Mouse (Mus musculus): ENCODE data around the gene Ewsr1. TPM values are rescaled to one million over a fixed set of nuclear protein-coding genes. Genes with fewer than 3 reads are reported as not detected.
A peak's percentile ranks its signal among the peaks of the same experiment; 100 is the strongest.

Ewsr1 gene
- polyA plus RNA-seq, 1 experiment from 2014 or later: 823 TPM

DNA sequence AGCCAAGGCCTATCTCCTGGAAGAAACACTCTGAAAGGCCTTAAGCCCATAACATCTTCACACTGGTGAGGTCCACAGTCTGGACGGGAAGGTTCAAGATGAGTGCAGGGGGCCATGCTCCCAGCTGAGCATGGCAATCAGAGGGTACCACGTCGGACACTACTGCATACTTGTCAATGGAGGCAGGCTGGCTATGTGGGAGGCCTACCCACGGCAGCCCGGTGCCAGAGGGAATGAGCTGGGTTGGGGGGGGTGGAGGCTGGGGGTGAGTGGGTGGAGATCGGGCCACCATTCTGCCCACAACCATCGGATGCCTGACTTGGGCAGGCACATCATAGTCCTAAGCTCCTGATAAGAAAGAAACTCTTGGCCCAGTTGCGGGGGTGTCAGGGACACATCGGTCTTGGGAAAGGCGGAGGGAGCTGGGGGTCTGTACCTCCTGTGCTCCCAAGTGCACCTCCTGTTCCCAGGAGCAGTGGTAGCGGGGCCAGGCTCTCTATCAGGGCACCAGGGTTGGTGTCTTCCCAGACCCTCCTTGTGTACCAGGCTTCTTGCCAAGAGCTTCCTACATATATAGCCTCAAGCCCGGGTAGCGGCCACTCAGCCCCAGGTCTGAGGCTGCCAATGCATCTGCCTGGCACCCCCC, 36.1 kb downstream of the Ewsr1 start:
- Histone ChIP-seq H3K4me1 (peaks cover 59% of the 10 kb centered on the region), H3K4me3 (no peak overlapping the region), H3K36me3 (peaks cover 3% of the 10 kb centered on the region; the same call in 1 of the 2 replicates), H3K4me2 (replicated peaks) (no peak overlapping the region), H3K9ac (peak overlapping the region; percentile 19; the same call in 1 of the 2 replicates), H3K27me3 (peaks cover 69% of the 10 kb centered on the region), H3K9me3 (replicated peaks) (no peaks in the 10 kb centered on the region), H3K27ac (no peak overlapping the region)
- ATAC-seq (ENCODE audit: low FRiP score): no peak
- 63% methylated on average over 13 of the region's 13 CpGs for WGBS

DNA sequence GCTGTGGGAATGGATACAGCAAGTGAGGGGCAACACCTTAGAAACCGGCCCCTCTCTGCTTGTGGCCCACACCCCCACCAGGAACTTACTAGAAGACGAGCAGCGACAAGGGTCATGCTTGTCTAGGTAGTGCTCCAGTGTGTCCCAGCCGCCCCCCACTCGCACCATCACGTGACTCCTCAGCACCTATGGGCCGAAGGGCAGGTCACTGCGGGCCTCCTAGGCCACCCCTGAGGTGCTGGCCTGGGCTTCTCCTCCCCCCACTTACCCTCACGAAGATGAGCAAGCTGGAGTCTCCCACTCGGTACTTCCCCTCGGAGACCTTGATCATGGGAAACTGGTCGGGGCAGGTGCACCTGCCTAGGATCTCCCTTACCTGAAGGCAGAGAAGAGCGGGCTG, 36.7 kb downstream of the Ewsr1 start:
- peak overlapping the region; percentile 27 for H3K4me3 ChIP-seq
- peaks cover 76% of the 10 kb centered on the region for H3K27me3 ChIP-seq
- no peak for ATAC-seq (ENCODE audit: low FRiP score)
- H3K27ac ChIP-seq: no peak overlapping the region
- H3K4me1 ChIP-seq: peaks cover 65% of the 10 kb centered on the region
- peak overlapping the region; percentile 62 for H3K4me2 ChIP-seq (replicated peaks)
- no peak overlapping the region for H3K9ac ChIP-seq
- WGBS: 23% methylated on average over 13 of the region's 13 CpGs
- H3K36me3 ChIP-seq: no peaks in the 10 kb centered on the region
- no peaks in the 10 kb centered on the region for H3K9me3 ChIP-seq (replicated peaks)

DNA sequence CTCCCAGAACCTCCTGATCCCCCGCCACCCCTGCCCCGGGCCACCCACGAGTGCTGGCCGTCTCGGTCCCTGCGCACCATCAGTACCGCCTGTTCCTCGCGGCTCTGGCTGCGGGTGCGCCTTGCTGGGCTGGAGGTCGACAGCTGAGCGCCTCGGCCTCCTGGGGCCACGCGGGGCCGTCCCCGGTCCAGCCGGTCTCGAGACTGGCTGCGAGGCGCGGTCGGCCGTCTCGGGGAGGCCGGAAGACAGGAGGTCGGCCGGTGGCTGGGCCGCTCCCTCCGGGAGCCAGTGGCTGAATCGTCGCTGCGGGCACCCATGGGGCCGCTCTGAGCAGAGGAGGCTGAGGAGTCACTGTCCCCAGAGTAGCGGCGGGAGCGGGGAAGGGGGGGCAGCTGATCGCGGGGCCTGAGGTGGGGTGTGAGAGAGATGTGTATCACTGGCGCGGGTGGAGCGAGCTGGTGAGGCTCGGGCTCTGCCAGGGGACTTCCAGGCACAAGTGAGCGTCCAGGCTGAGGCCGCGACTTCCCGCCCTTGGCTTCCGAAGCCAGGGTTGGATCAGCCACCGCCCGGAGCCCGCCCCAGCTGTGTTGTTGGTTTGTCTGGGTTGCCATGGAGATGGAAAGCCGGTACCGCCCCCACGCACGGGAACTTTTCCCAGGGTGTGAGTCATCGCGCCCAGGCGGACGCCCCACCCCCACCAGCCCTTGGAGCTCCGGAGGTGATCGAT, 37.5 kb downstream of the Ewsr1 start:
- 1% methylated on average over 61 of the region's 62 CpGs for WGBS
- peak; percentile 10; the same call in 1 of the 2 replicates for ATAC-seq (ENCODE audit: low FRiP score)
- H3K27ac ChIP-seq: no peak overlapping the region

DNA sequence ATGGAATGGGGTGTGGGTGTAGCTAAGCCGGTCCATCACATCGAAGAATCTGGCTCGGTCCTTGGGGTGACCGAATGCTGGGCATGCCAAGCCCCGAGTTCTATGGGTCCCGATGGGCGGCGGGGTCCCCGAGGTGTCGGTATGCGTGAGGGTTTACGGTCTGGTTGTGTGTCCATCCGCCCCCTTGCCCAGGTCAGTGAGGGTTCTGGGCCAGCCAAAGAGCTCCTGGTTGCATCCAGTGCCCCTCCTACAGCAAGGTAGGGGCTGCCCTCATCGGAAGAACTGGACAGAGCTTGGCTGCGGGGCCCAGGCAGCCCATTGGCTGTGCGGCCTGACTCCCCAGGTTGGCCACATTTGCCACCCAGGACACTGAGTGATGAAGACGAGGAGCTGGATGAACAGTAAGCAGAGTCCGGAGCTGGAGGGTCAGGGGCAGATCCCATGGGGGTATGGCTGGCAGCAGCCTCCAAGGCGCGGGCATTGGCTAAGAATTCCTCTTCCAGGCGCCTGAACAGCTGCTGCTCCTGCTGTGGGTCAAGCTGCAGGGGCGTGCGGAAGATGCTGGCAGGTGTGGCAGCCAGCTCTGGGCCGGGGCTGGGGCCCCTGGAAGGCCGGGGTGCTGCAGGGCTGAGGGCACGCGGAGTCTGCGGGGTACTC, 38.2 kb downstream of the Ewsr1 start:
- no peaks in the 10 kb centered on the region for H3K36me3 ChIP-seq
- peaks cover 90% of the 10 kb centered on the region for H3K27me3 ChIP-seq
- WGBS: 48% methylated on average over 28 of the region's 28 CpGs
- peak overlapping the region; percentile 59; the same call in 1 of the 2 replicates for H3K9ac ChIP-seq
- H3K4me3 ChIP-seq: peak overlapping the region; percentile 27
- ATAC-seq (ENCODE audit: low FRiP score): 0 out of 2 replicates have a peak, but pooled peaks have one; percentile 0
- no peak overlapping the region for H3K27ac ChIP-seq
- H3K9me3 ChIP-seq (replicated peaks): no peaks in the 10 kb centered on the region
- peaks cover 77% of the 10 kb centered on the region for H3K4me1 ChIP-seq
- H3K4me2 ChIP-seq (replicated peaks): peak overlapping the region; percentile 62

More for the DNA sequence above, 37.5 kb downstream of the Ewsr1 start:
- Histone ChIP-seq H3K4me3 (peak overlapping the region; percentile 27), H3K4me2 (replicated peaks) (peak overlapping the region; percentile 62), H3K9ac (peak overlapping the region; percentile 59), H3K36me3 (no peaks in the 10 kb centered on the region), H3K27me3 (peaks cover 83% of the 10 kb centered on the region), H3K9me3 (replicated peaks) (no peaks in the 10 kb centered on the region), H3K4me1 (peaks cover 70% of the 10 kb centered on the region)

DNA sequence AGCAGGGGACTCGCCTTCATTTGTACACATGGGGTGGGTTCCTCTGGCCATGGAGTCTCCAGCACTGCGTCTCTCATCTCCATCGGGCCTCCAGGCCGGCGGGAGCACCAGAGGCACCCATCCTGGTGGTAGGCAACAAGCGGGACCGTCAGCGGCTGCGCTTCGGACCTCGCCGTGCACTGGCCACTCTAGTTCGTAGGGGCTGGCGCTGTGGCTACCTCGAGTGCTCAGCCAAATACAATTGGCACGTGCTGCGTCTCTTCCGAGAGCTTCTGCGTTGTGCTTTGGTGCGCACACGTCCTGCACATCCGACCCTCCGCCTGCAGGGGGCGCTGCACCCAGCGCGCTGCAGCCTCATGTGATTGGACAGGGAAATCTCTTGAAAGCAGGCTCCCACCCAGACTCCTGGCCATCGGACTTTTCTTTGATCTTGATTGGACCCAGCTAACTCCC, 39.3 kb downstream of the Ewsr1 start:
- no peak overlapping the region for H3K4me2 ChIP-seq (replicated peaks)

DNA sequence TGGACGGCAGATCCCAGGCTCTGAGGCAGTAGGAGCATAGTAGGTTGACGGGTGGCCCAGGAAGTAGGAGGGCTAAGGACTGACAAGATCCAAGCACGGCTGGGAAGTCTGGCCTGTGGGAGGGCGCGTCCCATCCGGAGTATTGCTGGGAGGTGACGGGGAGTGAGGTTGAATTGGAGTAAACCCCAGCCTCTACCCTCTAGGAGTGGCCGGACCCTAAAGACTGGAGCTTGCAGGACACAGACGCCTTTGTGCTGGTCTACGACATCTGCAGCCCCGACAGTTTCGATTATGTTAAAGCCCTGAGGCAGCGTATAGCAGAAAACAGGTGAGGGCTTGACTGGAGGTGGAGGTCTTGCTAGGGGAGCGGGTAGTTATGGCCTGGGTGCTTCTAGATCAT, 39.8 kb downstream of the Ewsr1 start:
- H3K36me3 ChIP-seq: no peaks in the 10 kb centered on the region
- no peak overlapping the region for H3K4me2 ChIP-seq (replicated peaks)
- no peak overlapping the region for H3K27ac ChIP-seq
- peaks cover 93% of the 10 kb centered on the region for H3K27me3 ChIP-seq
- 0 out of 2 replicates have a peak overlapping the region, but pooled peaks have one; percentile 8 for H3K4me3 ChIP-seq
- WGBS: 24% methylated on average over 14 of the region's 14 CpGs
- peaks cover 70% of the 10 kb centered on the region for H3K4me1 ChIP-seq
- H3K9me3 ChIP-seq (replicated peaks): no peaks in the 10 kb centered on the region
- H3K9ac ChIP-seq: no peak overlapping the region
- no peak for ATAC-seq (ENCODE audit: low FRiP score)

More for the DNA sequence above, 39.3 kb downstream of the Ewsr1 start:
- H3K9ac ChIP-seq: no peak overlapping the region
- no peaks in the 10 kb centered on the region for H3K9me3 ChIP-seq (replicated peaks)
- H3K36me3 ChIP-seq: no peaks in the 10 kb centered on the region
- ATAC-seq (ENCODE audit: low FRiP score): no peak
- peaks cover 75% of the 10 kb centered on the region for H3K4me1 ChIP-seq
- 10% methylated on average over 27 of the region's 27 CpGs for WGBS
- H3K4me3 ChIP-seq: no peak overlapping the region
- H3K27ac ChIP-seq: no peak overlapping the region
- H3K27me3 ChIP-seq: peaks cover 98% of the 10 kb centered on the region

DNA sequence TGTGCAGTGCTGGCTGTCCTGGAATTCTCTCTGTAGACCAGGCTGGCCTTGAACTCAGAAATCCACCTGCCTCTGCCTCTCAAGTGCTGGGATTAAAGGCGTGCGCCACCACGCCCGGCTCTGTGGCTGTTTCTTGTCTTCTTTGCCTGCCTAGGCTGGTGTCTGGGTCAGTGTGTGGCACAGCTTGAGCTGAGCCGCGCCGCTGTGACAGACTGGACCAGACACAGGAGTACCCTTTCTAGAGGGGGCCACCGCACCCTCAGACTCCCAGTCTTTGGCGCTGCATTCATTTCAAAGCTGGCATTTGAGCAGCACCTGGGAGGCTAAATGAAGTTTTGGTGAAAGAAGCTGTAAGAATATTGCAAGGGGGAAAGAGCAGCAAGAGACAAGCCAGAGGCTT, 40.3 kb downstream of the Ewsr1 start:
- ATAC-seq (ENCODE audit: low FRiP score): no peak
- 29% methylated on average over 9 of the region's 9 CpGs for WGBS
- Histone ChIP-seq H3K9me3 (replicated peaks) (no peaks in the 10 kb centered on the region), H3K36me3 (no peaks in the 10 kb centered on the region), H3K9ac (no peak overlapping the region), H3K4me3 (0 out of 2 replicates have a peak overlapping the region, but pooled peaks have one; percentile 8), H3K27ac (no peak overlapping the region), H3K4me2 (replicated peaks) (peak overlapping the region; percentile 88; the same call in 1 of the 2 replicates), H3K27me3 (peaks cover 88% of the 10 kb centered on the region), H3K4me1 (peaks cover 65% of the 10 kb centered on the region)

DNA sequence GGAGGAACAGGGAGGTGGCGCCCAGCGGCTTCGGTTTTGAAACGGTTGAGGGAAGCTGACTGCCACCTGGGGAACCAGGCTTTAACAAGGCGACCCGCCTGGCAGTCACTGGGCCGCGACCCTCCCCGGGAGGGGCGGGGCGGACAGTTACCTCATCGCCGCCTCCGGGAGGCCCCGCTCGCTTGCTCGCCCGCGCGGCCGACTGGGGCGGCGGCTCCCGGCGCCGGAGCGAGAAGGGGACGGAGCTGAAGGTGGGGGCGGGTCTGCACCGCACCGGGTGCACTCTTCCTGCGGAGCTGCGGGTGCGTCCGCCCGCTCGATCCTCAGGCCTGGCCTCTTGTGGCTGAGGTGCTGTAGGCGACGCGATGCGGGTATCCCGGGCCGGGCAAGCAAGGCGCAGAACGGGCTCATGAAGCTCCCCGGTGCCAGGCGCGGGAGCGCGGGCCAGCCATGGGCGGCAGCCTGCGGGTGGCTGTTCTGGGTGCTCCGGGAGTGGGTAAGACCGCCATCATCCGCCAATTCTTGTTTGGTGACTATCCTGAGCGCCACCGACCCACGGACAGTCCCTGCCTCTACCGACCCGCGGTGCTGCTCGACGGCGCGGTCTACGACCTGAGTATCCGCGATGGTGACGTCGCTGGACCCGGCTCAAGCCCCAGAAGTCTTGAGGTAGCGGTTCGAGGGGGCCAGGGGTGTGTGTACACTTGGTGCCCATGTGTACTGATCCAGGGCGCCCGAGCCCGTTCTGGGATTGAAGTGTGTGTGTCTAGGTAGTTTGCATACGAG, 41.0 kb downstream of the Ewsr1 start, which contains the start of gene Rasl10a:
Gene Rasl10a (plus strand): TSS at position 273 of the 786 bp plus-strand sequence.
- Histone ChIP-seq H3K27ac (no peak within 1 kb of the TSS), H3K4me3 (peak within 1 kb of the TSS; percentile 43), H3K36me3 (no peaks in the 10 kb centered on the region), H3K9me3 (replicated peaks) (no peaks in the 10 kb centered on the region), H3K9ac (peak within 1 kb of the TSS; percentile 59), H3K4me1 (peaks cover 59% of the 10 kb centered on the region), H3K27me3 (peaks cover 81% of the 10 kb centered on the region), H3K4me2 (replicated peaks) (peak within 1 kb of the TSS; percentile 88)
- 0 out of 2 replicates have a peak, but pooled peaks have one; percentile 1 for ATAC-seq (ENCODE audit: low FRiP score)
- WGBS: 3% methylated on average over 70 of the region's 77 CpGs

DNA sequence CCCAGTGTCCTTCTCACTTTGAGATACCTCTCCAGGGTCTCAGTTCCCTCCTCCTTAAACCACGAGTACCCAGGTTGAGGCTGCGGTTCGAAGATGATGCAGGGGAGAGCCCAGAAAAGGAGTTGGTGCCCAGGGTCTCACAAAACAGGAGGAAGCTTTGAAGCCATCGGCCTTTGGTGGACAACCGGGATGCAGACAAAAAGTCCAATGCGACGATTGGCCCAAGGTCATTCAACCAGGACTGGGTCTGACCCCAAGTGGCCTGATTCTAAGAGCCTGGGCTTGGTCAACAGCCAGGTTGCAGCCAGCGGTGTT, 41.6 kb downstream of the Ewsr1 start:
- Histone ChIP-seq H3K27ac (no peak overlapping the region), H3K4me1 (peaks cover 54% of the 10 kb centered on the region), H3K9ac (peak overlapping the region; percentile 59; the same call in 1 of the 2 replicates), H3K36me3 (no peaks in the 10 kb centered on the region), H3K4me3 (peak overlapping the region; percentile 43), H3K27me3 (peaks cover 76% of the 10 kb centered on the region), H3K9me3 (replicated peaks) (no peaks in the 10 kb centered on the region), H3K4me2 (replicated peaks) (peak overlapping the region; percentile 88)
- WGBS: 14% methylated on average over 8 of the region's 8 CpGs
- no peak for ATAC-seq (ENCODE audit: low FRiP score)

DNA sequence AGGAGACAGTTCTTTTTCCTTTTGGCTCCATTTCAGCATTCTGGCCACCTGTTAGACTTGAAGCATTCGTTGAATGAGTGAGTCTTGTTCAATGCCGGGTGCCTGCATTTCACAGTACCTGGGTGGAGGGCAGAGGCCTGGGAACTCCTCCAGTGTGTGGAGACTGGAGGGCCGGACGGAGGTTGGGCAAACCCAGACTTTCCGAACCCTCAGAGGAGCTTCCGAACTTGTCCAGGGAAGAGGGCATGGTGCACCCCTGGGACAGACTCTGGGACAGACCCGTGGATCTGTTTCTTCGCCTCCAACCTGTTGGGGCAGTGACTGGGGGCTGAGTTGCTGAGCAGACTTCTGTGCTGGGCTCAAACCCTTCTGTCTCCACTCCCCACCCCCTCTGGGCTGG, 42.0 kb downstream of the Ewsr1 start:
- Histone ChIP-seq H3K4me2 (replicated peaks) (no peak overlapping the region), H3K27ac (no peak overlapping the region), H3K9me3 (replicated peaks) (no peaks in the 10 kb centered on the region), H3K4me3 (no peak overlapping the region), H3K4me1 (peaks cover 49% of the 10 kb centered on the region), H3K27me3 (peaks cover 74% of the 10 kb centered on the region), H3K9ac (no peak overlapping the region), H3K36me3 (no peaks in the 10 kb centered on the region)
- no peak for ATAC-seq (ENCODE audit: low FRiP score)
- WGBS: 50% methylated on average over 8 of the region's 8 CpGs

DNA sequence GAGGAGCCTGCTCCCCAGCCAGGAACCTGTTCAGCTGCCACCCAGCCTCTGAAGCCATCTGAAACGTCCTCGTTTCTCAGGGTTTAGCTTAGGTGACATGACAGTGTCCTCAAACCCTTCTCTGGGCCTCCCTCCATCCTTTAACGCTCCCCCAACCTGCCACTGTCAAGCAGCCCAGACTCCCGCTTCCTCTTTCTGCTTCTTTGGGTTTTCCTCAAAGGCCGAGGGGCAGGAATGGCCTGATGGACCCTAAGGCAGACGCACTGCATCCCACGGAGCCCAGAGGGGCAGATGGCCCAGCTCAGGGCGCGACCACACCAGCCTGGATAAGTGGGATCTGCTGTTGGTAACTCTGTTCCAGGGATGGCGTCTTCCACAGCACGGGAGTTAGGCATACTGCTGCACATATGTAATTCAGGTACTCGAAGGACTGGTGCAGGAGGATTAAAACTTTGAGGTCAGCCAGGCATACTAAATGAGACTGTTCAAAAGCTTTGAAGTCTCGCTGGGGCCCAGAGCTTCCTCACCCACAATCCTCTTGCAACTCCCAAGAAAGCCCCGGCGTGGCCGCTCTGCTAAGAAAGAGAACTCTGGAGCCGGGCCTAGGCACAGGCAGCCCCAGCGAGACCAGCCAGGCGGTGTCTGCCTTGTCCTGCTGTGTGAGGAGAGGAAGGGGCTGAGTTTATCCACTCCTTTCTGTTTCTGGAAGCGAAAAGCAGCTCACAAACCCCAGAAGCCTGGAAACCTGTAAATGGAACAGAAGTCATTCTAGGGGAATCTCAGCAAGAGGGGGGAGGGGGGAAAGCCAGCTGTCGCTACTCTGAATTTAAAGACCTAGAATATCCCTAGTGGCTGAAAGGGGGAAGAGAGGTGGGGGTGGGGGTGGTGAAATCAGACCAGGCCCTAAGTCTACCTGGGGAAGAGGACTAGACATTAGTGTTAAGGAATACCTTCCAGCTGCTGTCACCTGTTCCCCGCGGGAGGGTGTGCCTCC, 42.8 kb downstream of the Ewsr1 start:
- no peak overlapping the region for H3K27ac ChIP-seq
- no peaks in the 10 kb centered on the region for H3K9me3 ChIP-seq (replicated peaks)
- no peaks in the 10 kb centered on the region for H3K36me3 ChIP-seq
- 28% methylated on average over 23 of the region's 23 CpGs for WGBS
- H3K4me3 ChIP-seq: no peak overlapping the region
- no peak for ATAC-seq (ENCODE audit: low FRiP score)
- no peak overlapping the region for H3K4me2 ChIP-seq (replicated peaks)
- H3K4me1 ChIP-seq: peaks cover 41% of the 10 kb centered on the region
- H3K9ac ChIP-seq: no peak overlapping the region
- peaks cover 66% of the 10 kb centered on the region for H3K27me3 ChIP-seq
